Mouse (Mus musculus): ENCODE data around the gene Pcsk2. TPM values are rescaled to one million over a fixed set of nuclear protein-coding genes. Genes with fewer than 3 reads are reported as not detected.

Pcsk2 gene
- polyA plus RNA-seq, 1 experiment from 2014 or later: 0.41 TPM

DNA sequence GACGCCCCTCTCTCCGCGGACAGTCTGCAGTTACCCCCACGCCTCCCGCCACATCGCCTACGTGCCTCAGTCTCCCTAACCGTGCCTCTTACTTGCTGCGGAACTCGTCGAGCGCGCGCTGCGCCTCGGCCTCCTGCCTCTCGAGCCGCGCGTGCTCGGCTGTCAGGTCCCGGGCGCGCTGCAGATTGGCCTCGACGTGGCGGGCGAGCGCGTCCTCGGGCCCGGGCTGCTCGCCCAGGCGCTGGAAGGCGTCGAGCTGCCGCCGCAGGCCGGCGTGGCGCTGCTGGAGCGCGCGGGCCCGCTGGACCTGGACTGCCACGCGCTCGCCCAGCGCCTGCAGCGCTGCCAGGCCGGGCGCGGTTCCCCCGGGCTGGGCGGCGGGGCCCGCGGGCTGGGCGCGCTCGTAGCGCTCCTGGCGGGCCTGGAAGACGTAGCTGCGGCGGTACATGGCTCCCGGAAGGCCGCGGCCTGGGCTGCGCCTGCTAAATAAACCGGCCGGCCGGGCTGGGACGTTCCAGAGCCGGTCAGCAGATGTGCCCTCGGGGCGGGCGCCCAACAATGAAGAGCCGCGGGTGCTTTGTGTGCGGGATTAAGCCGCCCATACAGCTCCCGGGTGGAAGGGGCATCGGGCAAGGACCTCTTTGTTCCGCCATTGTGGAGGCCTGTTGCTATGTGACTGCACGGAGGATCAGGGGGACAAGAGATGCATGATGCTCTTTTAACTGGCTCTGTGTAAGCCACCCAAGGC is 316.7 kb downstream of the Pcsk2 start, which contains the start of gene Bfsp1:
Gene Bfsp1, minus strand, starts transcription at position 690 of the 748 bp plus-strand sequence.
- H3K4me1 ChIP-seq: peaks cover 12% of the 10 kb centered on the region
- DNase-seq (ENCODE audit: low spot score): peak; percentile 68
- WGBS: 4% methylated on average over 86 of the region's 86 CpGs
- H3K27ac ChIP-seq: peak within 1 kb of the TSS; percentile 92
- H3K9me3 ChIP-seq (replicated peaks): no peaks in the 10 kb centered on the region
- peaks cover 29% of the 10 kb centered on the region for H3K27me3 ChIP-seq (ENCODE audit: low read depth, poor library complexity, severe bottlenecking)
- peak within 1 kb of the TSS; percentile 57 for H3K4me3 ChIP-seq
- H3K36me3 ChIP-seq: no peaks in the 10 kb centered on the region

DNA sequence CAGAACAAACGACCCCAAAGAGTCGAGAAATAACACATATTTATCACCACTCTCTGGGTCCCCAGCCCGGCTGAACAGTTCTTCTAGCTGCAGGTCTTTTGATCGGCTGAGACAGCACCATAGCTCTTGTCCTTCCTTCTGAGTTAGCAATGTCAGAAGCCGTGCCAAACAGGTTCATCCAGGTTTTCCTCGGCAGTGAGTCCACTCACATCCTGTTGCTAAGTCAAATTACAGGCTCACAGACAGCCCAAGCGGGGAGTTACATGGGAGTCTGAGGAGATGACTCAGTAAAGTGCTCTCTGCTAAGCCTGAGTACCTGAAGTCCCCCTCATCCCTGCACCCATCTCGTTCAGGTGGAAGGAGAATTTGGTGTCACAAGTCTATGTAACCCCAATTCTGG is 318.6 kb downstream of the Pcsk2 start:
- DNase-seq (ENCODE audit: low spot score): no peak

More for the DNA sequence above, 318.6 kb downstream of the Pcsk2 start:
- Histone ChIP-seq H3K27ac (no peak overlapping the region), H3K36me3 (no peaks in the 10 kb centered on the region), H3K4me1 (peaks cover 12% of the 10 kb centered on the region), H3K27me3 (ENCODE audit: low read depth, poor library complexity, severe bottlenecking) (peaks cover 29% of the 10 kb centered on the region), H3K4me3 (no peak overlapping the region), H3K9me3 (replicated peaks) (no peaks in the 10 kb centered on the region)
- whole genome bisulfite sequencing: 59% methylated on average over 8 of the region's 8 CpGs
